Mouse (Mus musculus): ENCODE results near the gene March6.

DNA sequence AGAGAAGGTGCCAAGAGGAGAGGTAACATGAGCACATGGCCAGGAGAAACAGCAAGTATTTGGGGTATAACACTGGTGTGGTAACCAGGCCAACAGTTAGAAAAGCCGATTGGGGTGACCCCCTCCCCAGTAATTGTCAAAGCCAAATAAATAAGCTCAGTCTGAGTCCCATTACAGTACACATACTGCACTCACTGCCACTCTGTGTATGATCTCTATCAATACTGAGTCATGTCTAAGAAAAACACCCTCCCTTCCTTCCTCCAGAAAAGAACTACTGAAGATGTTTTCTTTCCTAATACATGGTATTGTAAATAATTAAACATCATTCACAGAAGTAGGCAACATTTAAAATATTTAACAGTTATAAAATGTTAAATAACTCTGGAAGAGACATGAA, 28.5 kb downstream of the March6 start:
- TF ChIP-seq CTCF (IDR thresholded peaks at IDR 0.05; ENCODE audit: low read depth) = no peak
- no peak for TF ChIP-seq EP300 (IDR thresholded peaks at IDR 0.05; ENCODE audit: low read depth)
